Mouse (Mus musculus) C2C12 (cell line): ENCODE measurements around the gene 4930535I16Rik.
A peak's percentile ranks its signal among the peaks of the same experiment; 100 is the strongest.

Experiments
- CTCF ChIP-seq: IDR thresholded peaks from one replicate; pipeline ENCODE4 v1.5.1; 2011; ENCODE audit not compliant: control insufficient read depth, insufficient read depth, insufficient read length
- MAX ChIP-seq: IDR thresholded peaks from one replicate; pipeline ENCODE4 v1.6.1; 2011; ENCODE audit warnings: mild to moderate bottlenecking, control low read depth
- MYOD1 ChIP-seq: IDR thresholded peaks from one replicate; pipeline ENCODE4 v1.6.1; 2011; ENCODE audit warnings: low read depth; ENCODE audit not compliant: control insufficient read depth, insufficient read length

GRCm38 (mm10) chr4:123939838-123940237 is 22.0 kb upstream of the 4930535I16Rik start:
- TF ChIP-seq CTCF: peak; percentile 29
- no peak for TF ChIP-seq MYOD1
- TF ChIP-seq MAX: no peak
